Mouse (Mus musculus) liver, postnatal 0 days (tissue): ENCODE results near the gene Evi5. TPM values are rescaled to one million over a fixed set of nuclear protein-coding genes. Genes with fewer than 3 reads are reported as not detected.

Experiments
- ATAC-seq: fragments of 200-750 bp; cut with Nextera tagmentation; 2 replicates; pipeline ENCODE4 v1.8.0; 2017; ENCODE audit warnings: mild to moderate bottlenecking, moderate library complexity
- DNase-seq: peaks from one replicate; pipeline ENCODE4 v3.0.0-alpha.2; 2016
- H3K27ac ChIP-seq: fragments of 300-500 bp; sonication (generic); 2 replicates; pipeline ENCODE4 v1.5.1; 2014; ENCODE audit warnings: antibody characterized with exemption, moderate library complexity, mild to moderate bottlenecking, low read depth
- H3K27me3 ChIP-seq: fragments of 300-500 bp; sonication (generic); 2 replicates; pipeline ENCODE4 v1.6.1; 2014; ENCODE audit warnings: low read length, control low read depth, mixed read lengths; ENCODE audit not compliant: insufficient read depth
- H3K36me3 ChIP-seq: fragments of 300-500 bp; sonication (generic); replicated peaks from 2 replicates; pipeline ENCODE4 v1.6.1; 2014; ENCODE audit warnings: mild to moderate bottlenecking, control low read depth, low read length, moderate library complexity, mixed read lengths; ENCODE audit not compliant: insufficient read depth
- H3K4me1 ChIP-seq: fragments of 300-500 bp; sonication (generic); 2 replicates; pipeline ENCODE4 v1.6.1; 2014; ENCODE audit warnings: antibody characterized with exemption, mild to moderate bottlenecking, control low read depth; ENCODE audit not compliant: insufficient read depth
- H3K4me2 ChIP-seq: fragments of 300-500 bp; sonication (generic); 2 replicates; pipeline ENCODE4 v1.6.1; 2014; ENCODE audit warnings: low read depth, mild to moderate bottlenecking, low read length, moderate library complexity, mixed read lengths
- H3K4me3 ChIP-seq: fragments of 300-500 bp; sonication (generic); 2 replicates; pipeline ENCODE4 v1.5.1; 2014; ENCODE audit warnings: low read depth, low read length
- H3K9ac ChIP-seq: fragments of 300-500 bp; sonication (generic); replicated peaks from 2 replicates; pipeline ENCODE4 v1.6.1; 2014; ENCODE audit warnings: mild to moderate bottlenecking, moderate library complexity
- H3K9me3 ChIP-seq: fragments of 300-500 bp; sonication (generic); 2 replicates; pipeline ENCODE4 v1.6.1; 2016; ENCODE audit warnings: mild to moderate bottlenecking, control low read depth, low read length, mixed read lengths
- CTCF ChIP-seq: sonication (generic); IDR thresholded peaks from 2 replicates; pipeline ENCODE4 v1.5.1; 2016; ENCODE audit warnings: antibody characterized with exemption, low read depth
- EP300 ChIP-seq: IDR thresholded peaks from 2 replicates; pipeline ENCODE4 v1.6.1; 2016; ENCODE audit warnings: antibody characterized with exemption, low read depth, mild to moderate bottlenecking
- WGBS: fragments of 180-500 bp; shearing (Covaris S2); extraction: QIAGEN DNeasy Blood & Tissue Kit; methylation state at CpG from one replicate; pipeline ENCODE4 v1.1.7; 2014; ENCODE audit not compliant: insufficient replicate concordance; 5-methylcytosine and 5-hydroxymethylcytosine counted together
- polyA plus RNA-seq: library from polyadenylated mRNA; unstranded; fragments of >200 nt; fragmentation: Nextera tagmentation; extraction: Ambion mirVana; gene quantifications from 2 replicates; pipeline ENCODE4 v1.2.1, GENCODE M21; 2015

Evi5 gene
- polyA plus RNA-seq, 1 experiment from 2014 or later: 68.4 TPM

DNA sequence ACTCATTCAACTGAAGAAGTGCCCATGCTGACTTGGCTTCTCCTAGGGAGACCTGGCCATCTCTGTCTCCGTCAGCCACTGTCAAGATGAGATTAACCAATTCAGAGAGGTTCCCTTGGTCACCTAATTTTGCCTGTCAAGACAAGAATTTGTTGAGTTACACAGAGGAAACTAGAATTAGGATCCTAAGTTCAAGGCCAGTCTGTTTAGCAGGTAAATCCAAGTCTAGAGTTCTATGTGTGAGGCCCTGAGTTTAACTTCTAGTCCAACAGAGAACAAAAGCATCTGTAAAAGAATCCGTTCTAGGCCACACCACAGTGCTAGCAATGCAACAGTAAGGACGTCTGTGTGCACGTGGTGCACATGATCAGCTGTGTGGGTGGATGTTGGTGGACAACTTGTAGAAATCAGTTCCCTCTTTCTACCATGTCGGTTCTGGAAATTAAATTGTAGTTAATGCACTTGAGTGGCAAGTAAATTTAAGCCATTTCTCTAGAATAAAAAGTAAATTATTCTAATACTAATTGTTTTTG lies 35.2 kb upstream of the Evi5 start:
- Histone ChIP-seq H3K4me1 (no peaks in the 10 kb centered on the region), H3K9me3 (no peaks in the 10 kb centered on the region), H3K4me3 (no peak overlapping the region), H3K27ac (no peak overlapping the region), H3K36me3 (peaks cover 46% of the 10 kb centered on the region), H3K9ac (no peak overlapping the region), H3K27me3 (no peaks in the 10 kb centered on the region), H3K4me2 (no peak overlapping the region)
- TF ChIP-seq EP300 (no peak), CTCF (no peak)
- 54% methylated on average over 5 of the region's 5 CpGs for WGBS
- no peak for ATAC-seq
- no peak for DNase-seq

GRCm38 (mm10) chr5:107909668-107910067 lies 34.8 kb upstream of the Evi5 start:
- no peak overlapping the region for H3K9ac ChIP-seq
- no peak overlapping the region for H3K27ac ChIP-seq
- peaks cover 50% of the 10 kb centered on the region for H3K36me3 ChIP-seq
- no peak overlapping the region for H3K4me2 ChIP-seq
- WGBS: 80% methylated on average over 3 of the region's 3 CpGs
- no peak for TF ChIP-seq CTCF
- TF ChIP-seq EP300: no peak
- ATAC-seq (no peak), DNase-seq (no peak)
- no peaks in the 10 kb centered on the region for H3K4me1 ChIP-seq
- no peaks in the 10 kb centered on the region for H3K9me3 ChIP-seq
- no peak overlapping the region for H3K4me3 ChIP-seq
- H3K27me3 ChIP-seq: no peaks in the 10 kb centered on the region

- H3K27ac ChIP-seq: no peak overlapping the region
- 71% methylated on average over 2 of the region's 2 CpGs for WGBS
- H3K27me3 ChIP-seq: no peaks in the 10 kb centered on the region
- H3K4me1 ChIP-seq: no peaks in the 10 kb centered on the region
- H3K4me2 ChIP-seq: no peak overlapping the region
- no peak overlapping the region for H3K9ac ChIP-seq
- H3K9me3 ChIP-seq: no peaks in the 10 kb centered on the region
- TF ChIP-seq CTCF (no peak), EP300 (no peak)
- H3K36me3 ChIP-seq: peaks cover 60% of the 10 kb centered on the region
- ATAC-seq: no peak
- no peak for DNase-seq
- H3K4me3 ChIP-seq: no peak overlapping the region
These were observed 33.7 kb upstream of the Evi5 start for GRCm38 (mm10) chr5:107908514-107909110.

DNA sequence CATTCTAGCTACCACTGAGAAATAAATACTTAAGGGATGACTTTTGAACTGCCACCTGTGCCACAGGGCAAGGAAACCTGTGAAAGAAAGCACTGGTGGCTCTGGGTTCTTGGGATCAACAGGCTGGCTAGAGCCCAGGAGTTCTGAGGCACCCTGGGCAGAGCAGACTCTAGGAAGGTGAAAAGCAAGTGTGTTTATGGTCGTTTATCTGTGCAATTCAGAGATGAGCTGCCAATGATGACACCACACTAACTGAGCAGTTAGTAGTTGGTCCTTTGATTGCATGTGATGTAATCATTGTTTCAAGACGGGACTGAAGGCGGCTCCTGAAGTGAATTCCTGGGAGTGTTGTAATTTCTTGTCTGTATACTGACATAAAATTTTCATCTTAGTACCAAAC lies 29.4 kb upstream of the Evi5 start:
- 61% methylated on average over 3 of the region's 3 CpGs for WGBS
- DNase-seq (no peak), ATAC-seq (no peak)
- Histone ChIP-seq H3K27me3 (no peaks in the 10 kb centered on the region), H3K9ac (no peak overlapping the region), H3K36me3 (peaks cover 59% of the 10 kb centered on the region), H3K4me1 (peaks cover 7% of the 10 kb centered on the region; the same call in 1 of the 2 replicates), H3K27ac (no peak overlapping the region), H3K4me2 (no peak overlapping the region), H3K9me3 (no peaks in the 10 kb centered on the region), H3K4me3 (no peak overlapping the region)
- TF ChIP-seq CTCF (no peak), EP300 (no peak)

GRCm38 (mm10) chr5:107901014-107901615 lies 26.2 kb upstream of the Evi5 start:
- DNase-seq (no peak), ATAC-seq (peak; percentile 60)
- peaks cover 7% of the 10 kb centered on the region; the same call in 1 of the 2 replicates for H3K4me1 ChIP-seq

GRCm38 (mm10) chr5:107900206-107901013 lies 25.5 kb upstream of the Evi5 start, which contains the start of gene Rpl5:
Gene Rpl5, plus strand, starts transcription at chr5:107900502.
- Histone ChIP-seq H3K36me3 (peaks cover 28% of the 10 kb centered on the region), H3K27ac (peak within 1 kb of the TSS; percentile 78), H3K9ac (peak within 1 kb of the TSS; percentile 94), H3K4me1 (peaks cover 7% of the 10 kb centered on the region; the same call in 1 of the 2 replicates), H3K9me3 (no peaks in the 10 kb centered on the region), H3K27me3 (no peaks in the 10 kb centered on the region), H3K4me2 (peak within 1 kb of the TSS; percentile 78), H3K4me3 (peak within 1 kb of the TSS; percentile 95)
- TF ChIP-seq CTCF (peak; percentile 99), EP300 (no peak)
- DNase-seq (peak; percentile 95), ATAC-seq (peak; percentile 96)
- WGBS: 3% methylated on average over 66 of the region's 66 CpGs

More at GRCm38 (mm10) chr5:107901014-107901615, 26.2 kb upstream of the Evi5 start:
- Histone ChIP-seq H3K27me3 (no peaks in the 10 kb centered on the region), H3K4me3 (peak overlapping the region; percentile 95), H3K36me3 (peaks cover 34% of the 10 kb centered on the region), H3K4me2 (peak overlapping the region; percentile 78), H3K9me3 (no peaks in the 10 kb centered on the region), H3K27ac (peak overlapping the region; percentile 78), H3K9ac (peak overlapping the region; percentile 94)
- TF ChIP-seq CTCF (no peak), EP300 (no peak)
- under 1% methylated on average over 23 of the region's 23 CpGs for WGBS
